Mouse (Mus musculus): ENCODE measurements around the gene Tmem220. TPM values are rescaled to one million over a fixed set of nuclear protein-coding genes. Genes with fewer than 3 reads are reported as not detected.

Tmem220 gene
- total and polyA plus RNA-seq, 3 experiments, result 0.30 to 1.6 (median 0.36) TPM

- Histone ChIP-seq H3K27ac (ENCODE audit: insufficient read depth, low read depth) (no peak overlapping the region), H3K4me1 (ENCODE audit: control insufficient read depth in 1 of 2, insufficient read depth in 2 of 2) (peaks cover 6 to 38% of the 10 kb centered on the region in 2 experiments; a peak in 3 of 4 replicates), H3K36me3 (replicated peaks in 1 of 2; ENCODE audit: control insufficient read depth in 1 of 2, insufficient read depth in 1 of 2, low read length in 1 of 2) (peaks cover 33 to 77% of the 10 kb centered on the region in 2 experiments), H3K4me2 (ENCODE audit: insufficient read depth, low read depth, poor library complexity, severe bottlenecking) (no peak overlapping the region), H3K9me3 (replicated peaks; ENCODE audit: low read length) (peaks cover 4% of the 10 kb centered on the region), H3K27me3 (replicated peaks) (no peaks in the 10 kb centered on the region), H3K4me3 (replicated peaks in 1 of 3; ENCODE audit: low read depth in 2 of 3, low read length in 2 of 3, poor library complexity in 1 of 3) (no peak overlapping the region), H3K9ac (ENCODE audit: insufficient read depth, low read depth) (no peak overlapping the region), H3K79me2 (replicated peaks; ENCODE audit: control insufficient read depth, extremely low read depth, insufficient read depth, poor library complexity, severe bottlenecking) (peaks cover 13% of the 10 kb centered on the region)
- in situ Hi-C loops (cut with MboI; ENCODE audit: low pct_ligation_motif_present, low pct_unique_long_range_greater_than_20kb, low sequenced_read_pairs), result no loop called here
- no peak for TF ChIP-seq IRF4 (IDR thresholded peaks at IDR 0.05; ENCODE audit: low read depth, low read length)
- TF ChIP-seq TBP (conservative IDR thresholded peaks at IDR 0.05; ENCODE audit: low read depth, low read length), result no peak
- no peak for TF ChIP-seq POLR2AphosphoS2 (IDR thresholded peaks at IDR 0.05; ENCODE audit: low read depth, low read length)
- TF ChIP-seq USF1 (IDR thresholded peaks at IDR 0.05; ENCODE audit: low read depth, low read length), result no peak
- TF ChIP-seq NRF1 (IDR thresholded peaks at IDR 0.05; ENCODE audit: low read depth, low read length), result no peak
- TF ChIP-seq MAFK (IDR thresholded peaks at IDR 0.05; ENCODE audit: insufficient replicate concordance, low read length), result no peak
- TF ChIP-seq JUND (conservative IDR thresholded peaks at IDR 0.05; ENCODE audit: low read depth, low read length), result no peak
- TF ChIP-seq MAZ (IDR thresholded peaks at IDR 0.05; ENCODE audit: low read depth, low read length), result no peak
- no peak for TF ChIP-seq SIN3A (IDR thresholded peaks at IDR 0.05; ENCODE audit: low read length)
- TF ChIP-seq RAD21 (IDR thresholded peaks at IDR 0.05; ENCODE audit: low read depth, low read length), result no peak
- no peak for TF ChIP-seq MYC (IDR thresholded peaks at IDR 0.05; ENCODE audit: low read depth, low read length)
- TF ChIP-seq PAX5 (IDR thresholded peaks at IDR 0.05; ENCODE audit: low read length), result no peak
- no peak for TF ChIP-seq SMC3 (IDR thresholded peaks at IDR 0.05; ENCODE audit: low read depth, low read length)
- TF ChIP-seq MEF2A (IDR thresholded peaks at IDR 0.05; ENCODE audit: borderline replicate concordance, low read depth, low read length), result no peak
- no peak for TF ChIP-seq GABPA (IDR thresholded peaks at IDR 0.05; ENCODE audit: insufficient replicate concordance, low read depth, low read length)
- TF ChIP-seq ZKSCAN1 (IDR thresholded peaks at IDR 0.05; ENCODE audit: borderline replicate concordance, low read depth, low read length), result no peak
- no peak for TF ChIP-seq JUN (IDR thresholded peaks at IDR 0.05; ENCODE audit: insufficient read depth, low read depth, low read length)
- no peak for TF ChIP-seq RCOR1 (conservative IDR thresholded peaks at IDR 0.05; ENCODE audit: low read depth, low read length)
- TF ChIP-seq ELF1 (IDR thresholded peaks at IDR 0.05; ENCODE audit: low read depth, low read length), result no peak
- TF ChIP-seq CTCF (conservative IDR thresholded peaks at IDR 0.05 in 1 of 2, IDR thresholded peaks at IDR 0.05 in 1 of 2; ENCODE audit: low read depth in 2 of 2, low read length in 2 of 2), result no peak
- dilution Hi-C loops (cut with MboI; ENCODE audit: extremely low pct_ligation_motif_present, extremely low pct_unique_long_range_greater_than_20kb, low sequenced_read_pairs), result no loop called here
- DNase-seq (ENCODE audit: extremely low read depth), result no peak
These were observed 20.0 kb downstream of the Tmem220 start for GRCm38 (mm10) chr11:67044959-67045358.

- Histone ChIP-seq H3K4me2 (ENCODE audit: insufficient read depth, low read depth, poor library complexity, severe bottlenecking) (no peak overlapping the region), H3K27me3 (replicated peaks) (no peaks in the 10 kb centered on the region), H3K79me2 (replicated peaks; ENCODE audit: control insufficient read depth, extremely low read depth, insufficient read depth, poor library complexity, severe bottlenecking) (peaks cover 19% of the 10 kb centered on the region), H3K9me3 (replicated peaks; ENCODE audit: low read length) (no peaks in the 10 kb centered on the region), H3K27ac (ENCODE audit: insufficient read depth, low read depth) (no peak overlapping the region), H3K4me1 (ENCODE audit: control insufficient read depth in 1 of 2, insufficient read depth in 2 of 2) (peaks cover 6 to 55% of the 10 kb centered on the region in 2 experiments; a peak in 3 of 4 replicates), H3K36me3 (replicated peaks in 1 of 2; ENCODE audit: control insufficient read depth in 1 of 2, insufficient read depth in 1 of 2, low read length in 1 of 2) (peaks cover 15 to 63% of the 10 kb centered on the region in 2 experiments), H3K4me3 (replicated peaks in 1 of 3; ENCODE audit: low read depth in 2 of 3, low read length in 2 of 3, poor library complexity in 1 of 3) (no peak overlapping the region), H3K9ac (ENCODE audit: insufficient read depth, low read depth) (no peak overlapping the region)
- in situ Hi-C loops (cut with MboI; ENCODE audit: low pct_ligation_motif_present, low pct_unique_long_range_greater_than_20kb, low sequenced_read_pairs) (no loop called here), dilution Hi-C loops (cut with MboI; ENCODE audit: extremely low pct_ligation_motif_present, extremely low pct_unique_long_range_greater_than_20kb, low sequenced_read_pairs) (no loop called here)
- DNase-seq (ENCODE audit: extremely low read depth), result no peak
- TF ChIP-seq JUND (conservative IDR thresholded peaks at IDR 0.05; ENCODE audit: low read depth, low read length) (no peak), EP300 (IDR thresholded peaks at IDR 0.05; ENCODE audit: low read length) (no peak), IRF4 (IDR thresholded peaks at IDR 0.05; ENCODE audit: low read depth, low read length) (no peak), MAFK (IDR thresholded peaks at IDR 0.05; ENCODE audit: insufficient replicate concordance, low read length) (no peak), ZNF384 (IDR thresholded peaks at IDR 0.05; ENCODE audit: low read depth, low read length) (no peak)
These were observed 22.2 kb downstream of the Tmem220 start for GRCm38 (mm10) chr11:67047199-67047598.

Data from CH12.LX (cell line).